Mouse (Mus musculus) midbrain, embryonic 14.5 days (tissue): ENCODE measurements at regions not wholly inside any gene's neighbourhood (a gene's known extent, or its start where the extent isn't known, plus 50 kb on each side); places are given as distances from the start of the nearest gene placed in this dataset.
A peak's percentile ranks its signal among the peaks of the same experiment; 100 is the strongest.

Source experiments
- ATAC-seq: fragments of 200-750 bp; cut with Nextera tagmentation; 2 replicates; pipeline ENCODE4 v1.8.0; 2017; ENCODE audit warnings: moderate number of reproducible peaks, moderate library complexity; ENCODE audit not compliant: low FRiP score, low TSS enrichment
- DNase-seq: peaks from one replicate; pipeline ENCODE4 v3.0.0-alpha.2; 2015
- H3K27ac ChIP-seq: fragments of 300-500 bp; sonication (generic); replicated peaks from 2 replicates; pipeline ENCODE4 v1.5.1; 2014; ENCODE audit warnings: mild to moderate bottlenecking, low read depth, low read length, moderate library complexity
- H3K27me3 ChIP-seq: fragments of 300-500 bp; sonication (generic); 2 replicates; pipeline ENCODE4 v1.6.1; 2014; ENCODE audit warnings: low read length, control low read depth, mixed read lengths; ENCODE audit not compliant: control insufficient read depth, insufficient read depth
- H3K36me3 ChIP-seq: fragments of 300-500 bp; sonication (generic); 2 replicates; pipeline ENCODE4 v1.6.1; 2014; ENCODE audit warnings: low read length, control low read depth; ENCODE audit not compliant: control insufficient read depth, insufficient read depth
- H3K4me1 ChIP-seq: fragments of 300-500 bp; sonication (generic); 2 replicates; pipeline ENCODE4 v1.6.1; 2014; ENCODE audit warnings: mild to moderate bottlenecking, antibody characterized with exemption, low read length, control low read depth; ENCODE audit not compliant: control insufficient read depth, insufficient read depth
- H3K4me2 ChIP-seq: fragments of 300-500 bp; sonication (generic); 2 replicates; pipeline ENCODE4 v1.6.1; 2014; ENCODE audit warnings: mild to moderate bottlenecking, low read length, moderate library complexity
- H3K4me3 ChIP-seq: fragments of 300-500 bp; sonication (generic); replicated peaks from 2 replicates; pipeline ENCODE4 v1.5.1; 2014; ENCODE audit warnings: low read depth, low read length
- H3K9ac ChIP-seq: fragments of 300-500 bp; sonication (generic); replicated peaks from 2 replicates; pipeline ENCODE4 v1.6.1; 2014; ENCODE audit warnings: mild to moderate bottlenecking, low read length, moderate library complexity
- H3K9me3 ChIP-seq: fragments of 300-500 bp; sonication (generic); 2 replicates; pipeline ENCODE4 v1.6.1; 2016; ENCODE audit warnings: low read length, control low read depth, mixed read lengths; ENCODE audit not compliant: control insufficient read depth
- WGBS: fragments of 180-500 bp; shearing (Covaris S2); extraction: QIAGEN DNeasy Blood & Tissue Kit; methylation state at CpG from one replicate; pipeline ENCODE4 v1.1.7; 2014; 5-methylcytosine and 5-hydroxymethylcytosine counted together

DNA sequence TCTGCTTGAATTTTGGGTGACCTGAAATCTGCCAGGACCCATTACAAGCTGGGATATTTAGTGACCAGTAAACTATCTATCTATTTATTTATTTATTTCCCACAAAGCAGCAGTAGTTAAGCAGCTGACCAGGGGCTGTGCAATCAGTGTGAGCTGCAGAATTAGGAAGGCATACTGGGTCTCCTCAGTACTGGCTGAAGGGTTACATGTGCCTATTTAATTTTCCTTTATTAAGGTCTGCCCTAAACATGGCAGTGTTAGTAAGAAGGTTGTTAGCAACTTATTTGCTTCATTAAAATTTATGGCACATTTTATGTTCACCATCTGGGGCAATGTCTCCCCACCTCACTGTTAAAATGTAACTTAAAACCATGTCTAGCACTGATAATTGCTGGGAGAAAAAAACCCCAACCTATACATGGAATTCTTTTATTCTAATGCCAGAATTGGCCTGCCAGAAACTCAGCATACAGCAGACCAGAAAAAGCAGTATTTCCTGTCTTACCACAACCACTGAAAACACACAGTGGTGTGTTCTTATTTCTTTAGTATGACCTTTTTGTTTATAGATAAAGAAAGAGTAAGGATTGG lies 484.3 kb upstream of the Nrsn1 start:
- Histone ChIP-seq H3K36me3 (no peaks in the 10 kb centered on the region), H3K4me1 (peaks cover 12% of the 10 kb centered on the region; the same call in 1 of the 2 replicates), H3K27me3 (no peaks in the 10 kb centered on the region), H3K9me3 (peaks cover 6% of the 10 kb centered on the region; the same call in 1 of the 2 replicates), H3K4me3 (no peak overlapping the region), H3K9ac (no peak overlapping the region), H3K4me2 (no peak overlapping the region), H3K27ac (no peak overlapping the region)
- no peak for ATAC-seq
- DNase-seq: no peak

DNA sequence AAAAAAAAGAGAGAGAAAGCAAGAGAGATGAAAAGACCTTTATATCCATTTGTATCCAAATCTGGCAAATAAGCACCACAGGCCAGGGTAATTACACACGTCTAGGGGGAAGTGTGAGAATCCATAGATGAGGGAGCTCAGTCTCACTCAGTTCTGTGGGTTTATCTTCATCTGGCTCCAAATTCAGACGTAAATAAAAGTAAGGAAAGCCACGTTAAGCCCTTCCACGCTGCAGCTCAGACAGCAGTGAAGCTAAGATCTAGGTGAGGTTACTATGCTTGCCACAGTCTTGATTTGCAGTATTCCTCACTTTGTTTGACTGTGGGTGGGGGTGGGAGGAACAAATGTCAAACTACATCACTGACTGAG lies 481.1 kb upstream of the Nrsn1 start:
- H3K4me2 ChIP-seq: peak overlapping the region; percentile 3; the same call in 1 of the 2 replicates
- H3K27me3 ChIP-seq: no peaks in the 10 kb centered on the region
- 5% methylated on average over 4 of the region's 4 CpGs for WGBS
- H3K4me1 ChIP-seq: peaks cover 14% of the 10 kb centered on the region; the same call in 1 of the 2 replicates
- no peaks in the 10 kb centered on the region for H3K9me3 ChIP-seq
- no peaks in the 10 kb centered on the region for H3K36me3 ChIP-seq
- H3K27ac ChIP-seq: peak overlapping the region; percentile 75
- no peak overlapping the region for H3K9ac ChIP-seq
- no peak for DNase-seq
- H3K4me3 ChIP-seq: no peak overlapping the region
- peak; percentile 70 for ATAC-seq

DNA sequence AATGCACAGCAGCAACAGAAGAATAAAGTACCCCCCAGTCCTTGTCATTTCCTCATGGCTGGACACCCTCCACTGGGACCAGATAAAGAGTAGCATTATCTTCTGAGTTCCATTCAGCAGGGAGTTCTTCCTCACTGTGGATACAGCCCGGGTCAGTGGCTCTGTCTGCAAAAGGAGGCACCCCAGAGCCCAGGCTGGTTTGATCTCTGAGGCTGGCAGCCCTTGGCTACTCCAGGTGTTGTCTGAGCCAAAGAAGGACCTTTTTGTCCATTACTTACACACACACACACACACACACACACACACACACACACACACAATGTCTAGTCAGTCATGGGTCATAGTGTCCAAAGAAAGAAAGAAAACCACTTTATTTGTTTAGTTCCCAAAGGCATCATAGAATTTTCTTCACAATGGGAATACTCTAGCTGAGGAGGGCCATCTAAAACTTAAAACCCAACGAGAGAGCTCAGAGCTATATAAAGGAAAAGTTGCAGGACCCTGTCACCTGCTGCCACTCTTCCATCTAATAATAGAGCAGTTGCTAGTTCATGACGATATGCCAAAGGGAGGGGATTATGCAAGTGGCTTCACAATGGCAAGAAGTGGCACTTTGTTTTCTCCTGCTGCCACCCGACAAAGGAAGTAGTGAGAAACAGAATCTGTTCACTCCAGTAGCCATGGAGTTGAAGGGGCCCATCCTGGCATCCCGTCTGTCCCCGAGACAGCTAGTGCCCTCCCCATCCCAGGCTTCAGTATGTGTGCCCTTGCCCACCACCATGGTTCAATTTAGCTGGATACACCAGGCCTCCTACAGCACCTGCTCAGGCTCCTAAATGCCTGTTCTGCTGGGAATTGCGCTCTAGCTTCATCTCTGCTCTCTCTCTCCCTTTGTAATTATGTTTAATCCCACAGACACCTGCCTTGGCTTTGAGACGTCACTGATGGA lies 480.4 kb upstream of the Nrsn1 start:
- WGBS: 2% methylated on average over 8 of the region's 8 CpGs
- ATAC-seq (peak; percentile 92), DNase-seq (peak; percentile 74)
- Histone ChIP-seq H3K4me3 (no peak overlapping the region), H3K36me3 (no peaks in the 10 kb centered on the region), H3K27ac (peak overlapping the region; percentile 75), H3K9me3 (no peaks in the 10 kb centered on the region), H3K27me3 (no peaks in the 10 kb centered on the region), H3K9ac (no peak overlapping the region), H3K4me2 (peak overlapping the region; percentile 3; the same call in 1 of the 2 replicates), H3K4me1 (peaks cover 14% of the 10 kb centered on the region; the same call in 1 of the 2 replicates)

DNA sequence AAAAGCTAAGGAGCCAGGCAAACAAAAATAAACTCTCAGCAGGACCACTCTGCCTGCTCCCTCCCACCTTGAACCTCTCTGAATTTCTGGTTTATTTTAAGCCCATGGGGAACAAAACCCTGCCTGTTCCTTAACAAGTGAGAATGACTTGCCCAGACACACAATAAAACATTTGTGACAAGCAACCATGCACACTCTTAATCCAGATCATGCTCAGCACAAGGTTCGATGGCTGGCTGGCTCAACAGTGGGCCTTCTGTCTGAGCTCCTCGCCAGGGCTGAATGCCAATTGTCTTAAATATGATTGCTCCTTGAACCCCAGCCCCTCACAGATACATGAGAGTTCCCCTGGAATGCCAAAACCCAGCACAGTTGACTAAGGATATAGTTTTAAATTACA lies 468.3 kb upstream of the Nrsn1 start:
- no peaks in the 10 kb centered on the region for H3K36me3 ChIP-seq
- DNase-seq: peak; percentile 52
- H3K9ac ChIP-seq: no peak overlapping the region
- H3K4me2 ChIP-seq: no peak overlapping the region
- 14% methylated on average over 2 of the region's 2 CpGs for WGBS
- no peaks in the 10 kb centered on the region for H3K27me3 ChIP-seq
- 0 out of 2 replicates have a peak, but pooled peaks cover 2% of the 10 kb centered on the region for H3K9me3 ChIP-seq
- peak; percentile 53; the same call in 1 of the 2 replicates for ATAC-seq
- no peaks in the 10 kb centered on the region for H3K4me1 ChIP-seq
- H3K4me3 ChIP-seq: no peak overlapping the region
- no peak overlapping the region for H3K27ac ChIP-seq

DNA sequence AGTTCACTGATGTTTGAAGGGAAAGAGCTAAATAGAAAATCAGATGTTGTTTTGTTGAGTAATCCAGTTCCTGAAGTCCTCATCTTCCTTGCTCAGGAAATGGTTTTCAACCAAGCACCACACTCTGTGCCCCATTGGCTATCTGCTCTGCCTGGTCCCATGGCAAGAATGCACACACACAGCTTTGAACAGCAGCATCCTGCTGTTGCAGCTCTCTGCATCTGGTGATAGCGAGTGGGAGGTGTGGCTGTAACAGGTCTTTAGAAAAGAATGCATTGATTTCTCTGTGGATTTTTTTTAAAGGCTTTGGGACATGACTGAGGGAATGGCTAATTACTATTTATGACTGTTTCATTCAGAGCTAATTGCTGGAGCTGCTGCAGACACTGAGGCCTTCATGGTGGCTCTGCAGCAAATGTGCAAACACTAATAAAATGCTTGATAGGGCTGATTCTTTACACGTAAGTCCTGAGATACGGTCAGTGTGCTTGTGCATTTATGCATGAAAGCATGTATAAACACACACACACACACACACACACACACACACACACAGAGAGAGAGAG lies 459.1 kb upstream of the Nrsn1 start:
- no peaks in the 10 kb centered on the region for H3K9me3 ChIP-seq
- peaks cover 13% of the 10 kb centered on the region for H3K4me1 ChIP-seq
- WGBS: 27% methylated on average over 3 of the region's 3 CpGs
- DNase-seq (peak; percentile 36), ATAC-seq (no peak)
- no peak overlapping the region for H3K4me3 ChIP-seq
- H3K36me3 ChIP-seq: no peaks in the 10 kb centered on the region
- H3K27ac ChIP-seq: peak overlapping the region; percentile 17; the same call in 1 of the 2 replicates
- no peak overlapping the region for H3K9ac ChIP-seq
- H3K27me3 ChIP-seq: no peaks in the 10 kb centered on the region
- no peak overlapping the region for H3K4me2 ChIP-seq

DNA sequence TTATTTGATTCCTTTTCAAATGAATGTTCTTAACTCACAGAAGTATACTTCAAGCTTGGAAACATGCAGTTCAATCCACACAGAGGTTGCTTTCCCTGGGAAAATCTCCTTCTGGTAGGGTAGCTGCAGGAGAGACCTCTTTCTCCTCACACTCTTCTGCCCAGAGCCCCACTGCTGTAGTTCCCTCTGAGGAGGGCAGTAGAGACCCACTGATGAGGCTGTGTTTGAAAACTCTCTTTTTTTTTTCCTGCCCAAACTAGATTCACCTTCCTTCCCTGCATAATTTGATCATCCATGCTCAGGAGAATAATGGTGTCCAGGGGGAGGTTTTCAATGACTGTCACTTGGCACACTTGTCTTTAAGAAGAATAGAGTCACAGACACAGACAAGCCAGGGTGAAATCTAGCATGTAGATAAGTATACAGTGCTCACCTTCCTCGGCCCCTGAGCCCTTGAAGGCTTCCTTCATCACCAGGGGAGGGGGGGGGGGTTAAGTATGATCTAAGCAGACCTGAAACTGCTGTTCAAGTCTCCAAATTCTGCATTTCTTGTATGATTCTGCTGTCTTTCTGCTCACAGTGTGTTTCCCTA lies 457.3 kb upstream of the Nrsn1 start:
- ATAC-seq: peak; percentile 55; the same call in 1 of the 2 replicates
- Histone ChIP-seq H3K4me1 (peaks cover 22% of the 10 kb centered on the region), H3K27ac (0 out of 2 replicates have a peak overlapping the region, but pooled peaks have one; percentile 6), H3K9ac (no peak overlapping the region), H3K4me3 (no peak overlapping the region), H3K27me3 (no peaks in the 10 kb centered on the region), H3K4me2 (no peak overlapping the region), H3K9me3 (no peaks in the 10 kb centered on the region), H3K36me3 (no peaks in the 10 kb centered on the region)
- WGBS: 6% methylated on average over 1 of the region's 1 CpGs
- DNase-seq: peak; percentile 75

DNA sequence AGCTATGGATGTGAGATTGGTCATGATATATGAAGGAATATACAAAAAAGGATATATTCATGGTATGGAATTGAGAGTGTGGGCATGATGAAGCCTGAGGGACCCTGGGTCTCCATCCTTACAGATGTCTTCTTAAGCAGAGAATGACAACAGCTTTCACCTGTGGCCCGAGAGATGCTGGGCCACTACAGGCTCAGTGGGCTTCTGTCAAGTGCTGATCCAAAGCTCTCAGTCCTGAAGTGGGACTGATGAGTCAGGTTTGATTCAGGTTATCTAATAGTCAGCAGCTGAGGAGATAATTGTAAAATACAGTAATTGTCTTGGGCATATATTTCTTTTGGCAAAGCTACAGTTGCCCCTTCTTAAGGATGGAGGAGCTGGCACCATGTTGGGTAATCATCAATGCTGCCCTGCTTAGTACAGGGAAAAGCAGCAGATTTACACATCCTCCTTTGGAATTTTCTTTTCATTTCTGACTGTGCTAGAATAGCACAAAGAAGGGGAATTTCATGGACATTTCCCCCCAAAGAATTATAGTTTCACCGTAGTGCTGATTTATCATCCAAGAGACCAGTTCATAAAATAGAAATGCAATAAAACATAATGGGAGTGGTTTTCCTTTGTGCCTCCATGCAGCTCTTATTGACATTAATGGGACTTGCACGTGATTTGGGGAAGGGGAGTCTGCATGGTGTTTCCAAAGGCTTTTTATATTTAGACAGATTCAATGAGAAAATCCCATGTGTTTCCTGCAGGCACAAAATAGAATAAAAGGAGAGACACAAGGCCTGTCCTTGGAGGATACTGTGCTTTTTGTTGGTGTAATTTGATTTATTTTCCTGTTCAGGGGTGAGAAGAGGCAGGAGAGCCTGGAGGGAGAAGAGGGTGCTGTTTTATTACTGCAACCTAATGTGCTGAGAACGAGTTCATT lies 452.6 kb upstream of the Nrsn1 start:
- peak overlapping the region; percentile 56 for H3K27ac ChIP-seq

DNA sequence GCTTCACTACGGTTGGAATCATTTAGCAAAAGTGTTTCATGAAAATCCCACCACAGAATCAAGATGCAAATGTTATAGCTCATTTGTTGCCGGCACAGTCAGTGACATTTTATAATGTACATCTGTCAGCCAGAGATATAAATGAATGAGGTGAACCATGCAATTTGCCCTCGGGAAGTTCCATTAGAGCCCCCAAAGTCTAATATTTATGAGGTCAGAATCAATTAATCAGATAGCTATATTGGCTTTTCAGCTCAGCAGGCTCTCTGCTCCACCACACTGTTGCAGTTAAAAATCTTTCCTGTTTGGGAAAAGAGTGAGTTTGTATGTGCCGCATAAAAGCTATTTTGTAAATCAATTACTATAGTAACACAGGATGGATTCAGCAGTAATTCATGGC lies 430.7 kb upstream of the Nrsn1 start:
- DNase-seq: peak; percentile 42
- no peak overlapping the region for H3K4me3 ChIP-seq
- no peak overlapping the region for H3K27ac ChIP-seq
- H3K4me1 ChIP-seq: no peaks in the 10 kb centered on the region
- no peak overlapping the region for H3K4me2 ChIP-seq
- no peaks in the 10 kb centered on the region for H3K36me3 ChIP-seq
- no peak for ATAC-seq
- no peak overlapping the region for H3K9ac ChIP-seq
- H3K9me3 ChIP-seq: no peaks in the 10 kb centered on the region
- H3K27me3 ChIP-seq: no peaks in the 10 kb centered on the region
- 42% methylated on average over 4 of the region's 4 CpGs for WGBS

More for the DNA sequence above, 452.6 kb upstream of the Nrsn1 start:
- H3K36me3 ChIP-seq: no peaks in the 10 kb centered on the region
- H3K4me3 ChIP-seq: no peak overlapping the region
- H3K4me1 ChIP-seq: peaks cover 14% of the 10 kb centered on the region
- no peak; the same call in 1 of the 2 replicates for ATAC-seq
- H3K27me3 ChIP-seq: no peaks in the 10 kb centered on the region
- peak; percentile 62 for DNase-seq
- no peak overlapping the region for H3K4me2 ChIP-seq
- WGBS: 31% methylated on average over 4 of the region's 4 CpGs
- H3K9me3 ChIP-seq: no peaks in the 10 kb centered on the region
- H3K9ac ChIP-seq: no peak overlapping the region
